Comparison of ENCODE assay signal across 16 mouse cellular contexts in genomic region chr9:4513796-4514562, GRCm38 (mm10).
A peak's percentile ranks its signal among the peaks of the same experiment; 100 is the strongest.
DNase-seq lines count a peak whose midpoint lies in the region; ATAC-seq lines count a peak whose summit lies in the region.
"Had no signal": no experiment of that assay in that cellular context is flagged by ENCODE, and none has a peak within 500 bp of the region (broad histone marks: within the 10 kb centered on the region; RNA-seq: fewer than 3 reads in every experiment).

No protein-coding gene starts in this region.

- H3K4me1 ChIP-seq in forebrain, embryonic 13.5 days: peaks cover 6% of the 10 kb centered on the region; the same call in 1 of the 2 replicates
- peaks cover 12% of the 10 kb centered on the region for H3K4me1 ChIP-seq in hindbrain, embryonic 13.5 days (replicated peaks)
- peaks cover 6% of the 10 kb centered on the region; the same call in 1 of the 2 replicates for H3K4me1 ChIP-seq in midbrain, embryonic 16.5 days (ENCODE audit: control insufficient read depth, insufficient read depth, low read length)
- H3K4me1 ChIP-seq: heart, embryonic 12.5 days had no signal

- no peaks in the 10 kb centered on the region for H3K9me3 ChIP-seq in forebrain, embryonic 13.5 days (replicated peaks)
- no peaks in the 10 kb centered on the region for H3K9me3 ChIP-seq in hindbrain, embryonic 13.5 days
- no peaks in the 10 kb centered on the region for H3K9me3 ChIP-seq in midbrain, embryonic 16.5 days (replicated peaks; ENCODE audit: control insufficient read depth, low read length, poor library complexity, severe bottlenecking)
- H3K9me3 ChIP-seq: heart, embryonic 12.5 days had no signal

- 0 out of 2 replicates have a peak overlapping the region, but pooled peaks have one; percentile 8 for H3K27ac ChIP-seq in forebrain, embryonic 13.5 days
- H3K27ac ChIP-seq in hindbrain, embryonic 13.5 days: peak overlapping the region; percentile 70
- H3K27ac ChIP-seq in midbrain, embryonic 16.5 days (ENCODE audit: low read length): peak overlapping the region; percentile 67

- no peaks in the 10 kb centered on the region for H3K36me3 ChIP-seq in forebrain, embryonic 13.5 days (ENCODE audit: poor library complexity, severe bottlenecking)
- no peaks in the 10 kb centered on the region; the same call in 1 of the 2 replicates for H3K36me3 ChIP-seq in hindbrain, embryonic 13.5 days
- no peaks in the 10 kb centered on the region for H3K36me3 ChIP-seq in midbrain, embryonic 16.5 days (ENCODE audit: control insufficient read depth, insufficient read depth, low read length)
- H3K36me3 ChIP-seq: heart, embryonic 12.5 days had no signal

- H3K4me2 ChIP-seq in forebrain, embryonic 13.5 days: no peak overlapping the region
- no peak overlapping the region for H3K4me2 ChIP-seq in hindbrain, embryonic 13.5 days
- H3K4me2 ChIP-seq in midbrain, embryonic 16.5 days (ENCODE audit: low read length): no peak overlapping the region
- H3K4me2 ChIP-seq: heart, embryonic 12.5 days had no signal

- no peaks in the 10 kb centered on the region for H3K27me3 ChIP-seq in forebrain, embryonic 13.5 days
- no peaks in the 10 kb centered on the region for H3K27me3 ChIP-seq in hindbrain, embryonic 13.5 days
- no peaks in the 10 kb centered on the region for H3K27me3 ChIP-seq in midbrain, embryonic 16.5 days (ENCODE audit: control insufficient read depth, insufficient read depth, low read depth, low read length)
- H3K27me3 ChIP-seq: heart, embryonic 12.5 days had no signal

- peak; percentile 5 for DNase-seq in layer of hippocampus, adult 9-11 months
- DNase-seq in layer of hippocampus, adult 9-10 months (ENCODE audit: low spot score): no peak
- DNase-seq in B cell, adult 2 months: no peak
- DNase-seq in cerebellum, postnatal 25 days: no peak
- DNase-seq: cerebellum, adult 8-10 months; heart, postnatal 36 days; kidney, adult 11 months; kidney, postnatal 14 days; liver; lung, adult 18-20 months; lung, postnatal 4 days; right cerebral cortex, postnatal 14 days had no signal

- no peak overlapping the region for H3K9ac ChIP-seq in forebrain, embryonic 13.5 days
- no peak overlapping the region for H3K9ac ChIP-seq in hindbrain, embryonic 13.5 days
- no peak overlapping the region for H3K9ac ChIP-seq in midbrain, embryonic 16.5 days (ENCODE audit: low read depth, low read length)
- H3K9ac ChIP-seq: heart, embryonic 12.5 days had no signal

- H3K4me3 ChIP-seq in forebrain, embryonic 13.5 days: no peak overlapping the region
- H3K4me3 ChIP-seq in hindbrain, embryonic 13.5 days: no peak overlapping the region
- H3K4me3 ChIP-seq in midbrain, embryonic 16.5 days (ENCODE audit: low read depth, low read length): no peak overlapping the region
- H3K4me3 ChIP-seq: heart, embryonic 12.5 days had no signal

- ATAC-seq in forebrain, embryonic 13.5 days: peak; percentile 78
- peak; percentile 81 for ATAC-seq in hindbrain, embryonic 13.5 days (ENCODE audit: low FRiP score)
- ATAC-seq in midbrain, embryonic 16.5 days: peak; percentile 79

Comparison
In these comparisons a context has a peak if more than half of its experiments do, and no peak if none do; other contexts are left out.
1. H3K27ac ChIP-seq: peak in every context shown above with its lines; median percentile 70 in hindbrain, embryonic 13.5 days; 67 in midbrain, embryonic 16.5 days; 8 in forebrain, embryonic 13.5 days.